Mouse (Mus musculus) retina, embryonic 14.5 days (tissue): ENCODE data around the gene Smarcc2.
"Not testable (repeated sequence)": the region's sequence is repeated elsewhere in the genome, so short reads cannot be mapped to it uniquely, and the experiment has no call there.

ENCODE experiments used
- DNase-seq: peaks from one replicate; pipeline ENCODE4 v3.0.0-alpha.2; 2015; ENCODE audit warnings: low spot score

The Smarcc2 gene

DNA sequence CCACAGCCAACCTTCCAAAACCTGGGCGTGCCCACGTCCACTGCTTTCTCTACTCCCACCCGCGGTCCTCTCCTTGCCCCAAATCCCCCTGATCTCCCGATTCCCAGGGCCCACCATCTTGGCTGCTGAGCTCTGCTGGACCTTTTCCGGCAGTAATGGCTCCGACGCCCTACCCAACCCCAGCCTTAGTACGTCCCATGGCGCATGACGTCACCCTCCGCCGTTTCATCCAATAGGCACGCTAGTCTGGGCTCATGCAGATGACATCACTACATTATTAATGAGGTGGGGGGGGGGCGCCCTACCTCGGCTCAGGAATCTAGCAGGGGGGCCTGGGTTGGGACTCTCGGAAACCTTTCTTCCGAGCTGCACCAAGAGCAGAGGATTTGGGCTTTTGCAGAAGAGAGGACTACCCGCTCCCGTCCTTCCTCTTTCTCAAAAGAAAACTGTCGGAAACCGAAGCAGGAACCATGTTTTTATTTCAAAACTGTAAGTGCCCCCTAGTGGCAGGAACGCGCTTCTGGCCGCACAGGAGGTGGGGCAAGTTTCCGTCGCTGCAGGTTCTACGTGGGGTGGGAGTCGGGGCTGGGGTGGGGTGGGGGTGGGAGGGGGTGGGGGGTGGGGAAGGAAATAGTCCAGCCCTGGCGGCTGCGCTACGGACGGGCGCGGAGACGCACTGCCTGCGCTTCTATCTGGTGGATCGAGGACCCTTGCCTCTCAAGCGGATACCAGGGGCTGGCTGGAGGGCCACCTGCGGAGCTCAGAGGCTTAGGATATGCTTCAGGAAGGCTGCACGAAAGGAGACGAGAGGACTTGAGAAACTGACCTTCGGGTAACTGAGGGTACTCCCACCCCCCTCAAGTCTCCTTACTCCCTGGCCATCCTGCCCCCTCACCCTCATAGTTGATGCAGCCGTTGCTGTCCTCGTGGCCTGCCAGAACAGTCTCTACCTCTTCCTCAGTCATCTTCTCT, 34.9 kb downstream of the Smarcc2 start, which contains the start of gene Myl6:
Myl6 (minus strand) TSS at position 451 of the 972 bp plus-strand sequence.
- DNase-seq: peak; percentile 99

DNA sequence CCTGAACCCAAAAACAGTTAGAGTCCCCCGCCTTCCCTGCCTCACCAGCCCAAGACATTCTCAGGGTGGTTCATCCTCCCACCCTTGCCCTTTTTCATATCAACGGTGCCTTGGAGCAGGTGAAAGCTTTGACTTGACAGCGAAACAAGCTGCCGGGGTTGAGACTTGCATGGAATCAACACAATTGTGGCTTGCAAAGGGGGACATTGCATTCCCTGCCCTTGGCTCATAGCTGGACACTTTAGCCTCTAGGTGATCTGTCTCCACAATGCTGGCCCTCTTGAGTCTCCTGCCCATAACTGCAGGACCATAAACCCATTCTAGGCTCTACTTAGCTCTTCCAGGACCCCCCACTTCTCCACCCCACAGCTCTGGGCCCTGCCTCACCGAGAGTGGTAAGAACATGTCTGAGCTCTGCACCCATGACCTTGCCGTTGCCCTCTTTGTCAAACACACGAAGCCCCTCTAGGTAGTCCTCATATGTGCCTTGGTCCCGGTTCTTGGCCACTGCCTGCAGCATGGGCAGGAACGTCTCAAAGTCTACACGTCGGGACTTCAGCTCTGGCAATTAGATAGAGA, 35.7 kb downstream of the Smarcc2 start:
- DNase-seq: no peak

DNA sequence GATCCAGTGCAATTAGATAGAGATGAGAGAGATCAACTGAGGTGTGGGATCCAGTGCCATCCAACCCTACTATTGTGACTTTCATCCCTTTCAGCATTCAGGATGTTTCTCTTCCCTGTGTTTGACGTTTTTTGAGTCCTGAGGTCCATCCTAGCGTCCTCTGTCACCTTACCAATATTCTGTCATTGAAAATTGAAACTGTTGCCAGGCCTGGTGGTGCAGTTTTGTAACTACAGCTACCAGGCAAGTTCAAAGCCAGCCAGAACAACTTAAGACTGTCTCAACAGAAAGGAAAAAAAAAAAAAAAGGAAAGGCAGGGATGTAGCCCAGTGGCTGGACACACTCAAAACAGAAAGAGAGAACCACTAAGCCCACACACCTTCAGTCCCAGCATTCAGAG, 36.2 kb downstream of the Smarcc2 start:
- no peak for DNase-seq

DNA sequence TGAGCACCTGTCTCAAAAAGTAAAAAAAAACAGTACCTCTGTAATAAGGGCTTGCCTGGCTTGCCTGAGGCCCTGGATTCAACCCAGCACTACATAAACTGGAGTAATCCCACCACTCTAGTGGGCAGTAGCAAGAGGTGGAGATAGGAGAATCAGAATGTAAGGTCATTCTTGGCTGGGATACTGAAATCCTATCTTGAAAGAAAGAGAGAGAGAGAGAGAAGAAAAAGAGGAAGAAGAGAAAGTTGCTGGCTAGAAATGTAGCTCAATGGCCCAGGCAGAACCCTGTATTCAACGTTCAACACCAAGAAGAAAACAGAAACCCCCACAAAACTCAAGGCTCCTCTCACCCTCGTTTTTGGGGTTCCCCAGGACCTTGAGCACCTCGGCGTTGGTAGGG, 36.9 kb downstream of the Smarcc2 start:
- no peak for DNase-seq

DNA sequence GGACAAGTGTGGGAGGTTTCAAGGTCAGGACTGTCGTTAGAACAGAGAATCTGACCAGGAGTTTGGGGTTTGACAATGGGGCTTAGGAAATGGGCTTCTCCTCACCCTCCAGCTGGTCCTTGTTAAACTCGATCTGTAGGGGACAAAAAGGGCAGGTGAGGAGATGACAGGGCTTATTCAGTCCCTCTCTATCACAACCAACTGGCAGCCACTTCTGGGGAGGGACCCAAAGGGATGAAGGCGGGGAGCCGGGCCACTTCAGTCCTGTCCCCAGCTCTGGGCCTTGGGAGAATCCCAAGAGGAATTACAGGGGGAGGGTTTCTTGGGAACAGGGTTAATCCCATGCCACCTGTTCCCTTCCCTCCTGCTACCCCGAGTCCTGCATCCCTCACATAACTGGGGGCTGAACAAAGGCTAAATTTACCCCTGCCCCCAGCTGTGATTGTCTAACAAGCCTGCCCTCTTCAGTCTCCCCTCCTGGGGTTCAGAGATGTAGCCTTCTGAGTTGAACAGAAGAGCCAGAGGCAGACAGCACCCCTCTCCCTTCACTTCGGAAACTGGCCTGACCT, 37.5 kb downstream of the Smarcc2 start:
- DNase-seq: no peak

DNA sequence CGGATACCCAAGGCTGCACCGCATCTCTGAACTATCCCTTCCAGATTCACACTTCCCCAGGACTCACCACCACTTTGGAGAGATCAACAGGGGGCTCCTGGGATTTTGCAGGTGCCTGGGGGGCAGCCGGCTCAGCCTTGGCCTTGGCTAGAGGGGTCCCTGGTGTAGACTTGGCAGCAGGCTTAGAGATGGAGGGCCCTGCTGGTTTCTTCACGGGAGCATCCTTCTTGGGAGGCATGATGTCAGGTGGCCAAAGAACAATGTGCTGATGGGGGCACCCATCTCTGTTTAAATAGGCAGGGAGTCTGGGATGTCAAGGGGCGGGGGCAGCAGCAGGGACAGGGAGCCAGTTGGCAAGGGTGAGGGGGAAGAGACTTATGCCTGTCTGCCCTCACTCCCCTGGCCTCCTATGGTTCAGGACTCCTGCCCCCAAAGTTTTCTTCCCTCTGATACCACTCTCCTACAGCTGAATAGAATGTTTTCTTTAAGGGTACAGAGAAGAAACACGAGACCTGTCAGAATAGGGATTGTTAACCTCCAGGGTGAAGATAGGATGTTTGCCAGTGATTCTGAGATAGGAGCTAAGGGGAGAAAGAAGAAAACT, 38.2 kb downstream of the Smarcc2 start:
- DNase-seq: no peak

DNA sequence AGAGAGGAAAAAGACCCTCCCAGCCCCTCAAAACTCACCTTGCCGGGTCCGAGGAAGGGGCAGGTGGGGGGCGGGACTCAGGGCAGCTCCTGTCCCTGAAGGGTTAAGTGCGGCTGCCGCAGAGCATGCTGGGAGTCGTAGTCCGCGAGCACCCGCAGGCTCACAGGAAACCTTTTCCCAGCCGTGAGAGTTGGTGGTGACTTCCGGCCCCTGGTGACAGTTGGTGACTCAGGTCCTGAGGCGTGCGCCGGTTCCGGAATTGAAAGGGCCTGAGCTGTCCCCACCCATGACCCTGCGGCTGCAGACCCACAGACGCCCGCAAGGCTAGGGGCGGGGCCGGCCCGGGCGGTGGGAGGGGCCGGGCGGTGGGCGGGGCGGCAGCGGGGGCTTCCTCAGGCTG, 39.5 kb downstream of the Smarcc2 start, which contains the start of gene Myl6b:
Myl6b (minus strand) TSS at position 96 of the 400 bp plus-strand sequence.
- peak; percentile 97 for DNase-seq

DNA sequence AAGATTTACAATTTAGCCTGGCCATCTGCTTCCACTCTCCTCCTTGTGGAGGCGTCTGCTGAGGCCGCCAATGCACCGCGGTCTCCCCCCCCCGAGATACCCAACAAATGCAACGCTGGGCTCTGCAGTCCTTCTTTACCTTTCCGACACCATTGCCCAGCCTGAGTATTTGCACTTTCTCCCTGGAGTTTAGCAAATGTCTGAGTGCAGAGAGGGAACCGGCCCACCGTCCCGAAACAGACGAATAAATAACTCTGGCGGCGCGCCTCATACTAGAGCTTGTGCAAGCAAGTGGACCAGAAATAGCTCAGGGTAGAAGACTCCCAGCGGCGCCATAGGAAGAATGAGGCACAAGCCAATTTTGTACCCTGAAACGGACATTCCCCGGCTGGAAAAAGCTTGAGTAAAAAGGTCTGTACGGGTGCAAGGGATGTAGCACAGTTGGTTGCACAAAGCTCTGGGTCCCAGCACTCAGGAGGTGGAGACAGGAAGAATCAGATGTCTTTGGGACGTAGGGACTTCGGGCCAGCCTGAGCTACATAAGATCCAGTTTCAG, 40.1 kb downstream of the Smarcc2 start:
- peak; percentile 54 for DNase-seq

DNA sequence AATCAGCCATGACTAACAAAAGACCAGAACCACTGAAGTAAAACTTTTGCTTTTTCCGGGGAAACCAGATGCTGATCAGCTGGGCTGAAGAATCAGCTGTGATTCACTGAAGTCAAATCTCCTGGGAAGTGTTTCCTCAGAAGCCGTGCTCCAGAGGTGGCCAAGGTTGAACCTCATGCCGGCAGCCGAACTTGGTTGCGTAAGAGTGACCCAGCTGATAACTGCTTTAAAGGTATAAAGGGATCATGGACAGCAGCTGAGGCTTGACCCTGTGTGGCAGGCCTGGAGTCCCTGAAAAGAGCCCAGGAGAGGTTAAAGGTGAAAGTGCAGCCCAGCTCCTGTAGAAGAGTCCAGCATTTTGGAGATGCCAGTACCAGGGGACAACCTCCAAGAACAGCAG, 43.3 kb downstream of the Smarcc2 start:
- DNase-seq: no peak

DNA sequence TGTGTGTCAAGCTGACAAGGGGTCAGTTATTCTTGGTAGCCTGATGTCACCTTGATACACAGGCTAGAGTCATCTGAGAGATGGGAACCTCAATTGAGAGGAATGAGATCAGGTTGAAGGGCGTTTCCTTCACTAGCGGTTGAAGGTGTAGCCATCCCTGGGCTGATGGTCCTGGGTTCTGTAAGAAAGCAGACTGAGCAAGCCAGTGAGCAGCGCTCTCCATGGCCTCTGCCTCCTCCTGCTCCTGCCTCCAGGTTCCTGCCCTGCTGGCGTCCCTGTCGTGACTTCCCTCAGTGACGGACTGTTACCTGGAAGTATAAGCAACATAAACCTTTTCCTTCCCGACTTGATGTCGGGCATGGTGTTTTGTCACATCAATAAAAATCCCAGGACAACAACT, 44.5 kb downstream of the Smarcc2 start:
- no peak for DNase-seq

DNA sequence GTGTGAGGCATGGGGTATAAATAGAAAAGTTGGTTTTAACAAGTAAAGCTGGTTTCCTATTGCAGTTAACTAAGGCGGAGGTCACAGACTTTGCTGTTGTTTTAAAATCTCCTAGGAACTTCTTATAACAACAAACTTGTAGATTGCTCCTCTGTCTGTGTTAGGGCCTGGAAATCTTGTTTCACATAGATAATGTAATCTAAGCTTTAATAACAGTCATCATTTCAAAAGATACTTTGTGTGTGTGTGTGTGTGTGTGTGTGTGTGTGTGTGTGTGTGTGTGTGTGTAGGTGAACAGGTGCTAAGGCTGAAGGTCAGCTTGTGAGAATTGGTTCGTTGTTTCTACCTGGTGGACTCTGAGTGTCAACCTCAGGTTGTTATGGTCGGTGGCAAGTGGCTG, 45.0 kb downstream of the Smarcc2 start:
- no peak for DNase-seq

DNA sequence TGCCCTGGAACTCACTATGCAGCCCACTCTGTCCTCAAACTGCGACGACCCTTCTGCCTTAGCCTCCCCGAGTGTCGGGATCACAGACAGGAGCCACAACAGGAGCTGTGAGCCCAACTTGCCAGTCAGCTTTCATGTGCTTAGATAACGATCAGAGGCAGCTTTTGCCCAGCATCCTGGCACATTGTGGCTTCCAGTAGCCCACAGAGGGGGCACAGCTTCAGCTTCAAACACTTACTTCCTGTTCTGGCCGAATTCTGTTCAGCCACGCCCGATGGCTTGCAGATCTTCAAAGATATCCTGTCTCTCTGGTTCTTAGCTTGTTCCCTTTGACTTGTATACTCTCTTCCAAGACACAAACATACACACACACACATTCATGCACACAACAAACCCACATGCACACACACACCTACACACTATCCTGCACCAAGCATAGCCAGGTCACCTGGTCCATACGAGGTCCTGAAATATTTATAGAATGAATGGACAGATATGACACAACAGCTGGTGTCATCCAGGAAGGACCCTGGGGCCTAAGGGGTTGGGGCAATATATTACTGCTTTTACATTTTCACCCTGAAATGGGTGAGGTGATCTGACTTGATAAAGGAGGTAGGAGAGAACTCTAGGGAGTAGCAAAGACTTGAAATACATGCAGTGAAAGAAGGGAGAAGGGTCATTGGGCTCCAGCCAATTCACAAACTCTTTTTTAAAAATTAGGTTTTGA, 45.8 kb downstream of the Smarcc2 start:
- DNase-seq: no peak

DNA sequence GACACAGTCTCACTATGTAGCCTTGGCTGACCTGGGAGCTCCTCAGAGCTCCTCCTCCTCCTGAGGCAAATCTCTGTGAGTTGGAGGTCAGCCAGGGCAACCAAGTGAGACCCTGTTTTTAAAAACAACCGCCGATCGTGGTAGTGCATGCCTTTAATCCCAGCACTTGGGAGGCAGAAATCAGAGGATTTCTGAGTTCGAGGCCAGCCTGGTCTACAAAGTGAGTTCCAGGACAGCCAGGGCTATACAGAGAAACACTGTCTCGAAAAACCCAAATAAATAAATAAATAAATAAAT, 46.3 kb downstream of the Smarcc2 start:
- DNase-seq: not testable (repeated sequence)

DNA sequence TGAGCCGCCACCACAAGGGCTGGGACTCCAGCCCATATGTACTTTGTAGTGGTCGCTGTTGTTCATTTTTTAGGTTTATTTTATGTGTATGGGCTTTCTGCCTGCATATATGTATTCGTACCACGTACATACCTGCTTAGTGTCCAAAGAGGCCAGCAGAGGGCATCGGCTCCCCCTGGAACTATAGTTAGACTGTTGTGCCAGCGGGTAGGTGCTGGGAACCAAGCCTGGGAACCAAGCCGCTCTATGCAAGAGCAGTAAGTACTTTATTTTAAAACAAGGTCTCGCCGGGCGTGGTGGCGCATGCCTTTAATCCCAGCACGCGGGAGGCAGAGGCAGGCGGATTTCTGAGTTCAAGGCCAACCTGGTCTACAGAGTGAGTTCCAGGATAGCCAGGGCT, 46.9 kb downstream of the Smarcc2 start:
- DNase-seq: no peak

DNA sequence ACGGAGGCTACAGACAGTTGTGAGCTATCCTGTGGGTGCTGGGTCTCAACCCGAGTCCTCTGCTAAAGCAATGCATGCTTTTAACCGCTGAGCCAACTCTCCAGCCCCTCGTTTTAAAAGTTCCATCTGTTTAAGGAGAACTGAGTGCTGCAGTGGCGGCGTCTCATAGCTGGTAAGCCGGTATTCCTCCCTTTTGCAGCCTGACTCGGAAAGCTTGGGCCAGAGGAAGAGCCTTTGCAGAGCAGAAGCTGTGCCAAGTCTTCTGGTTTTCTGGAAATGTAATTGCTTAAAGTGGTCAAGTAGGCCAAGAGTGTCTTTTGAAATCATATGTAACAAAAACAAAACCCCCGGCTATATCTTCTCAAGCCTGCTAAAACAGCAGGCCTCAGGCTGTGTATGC, 49.2 kb downstream of the Smarcc2 start:
- DNase-seq: no peak

DNA sequence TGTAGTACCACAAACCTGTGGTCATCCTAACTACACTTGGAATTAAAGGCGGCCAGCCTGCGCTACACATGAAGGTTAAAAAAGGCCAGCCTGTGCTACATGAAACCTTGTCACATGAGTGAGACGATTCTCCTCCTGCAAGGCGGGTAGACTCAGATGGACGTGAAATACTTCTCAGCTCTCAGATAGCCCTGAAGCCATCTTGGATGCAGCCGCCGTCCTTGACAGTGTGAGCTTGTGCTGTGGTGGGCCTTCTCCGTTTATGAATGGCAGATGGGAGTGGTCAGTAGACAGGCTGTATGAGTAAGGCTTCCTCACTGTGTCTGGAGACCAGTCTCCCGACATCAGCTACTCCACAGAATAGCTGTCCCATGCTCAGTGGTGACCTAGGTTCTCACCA, 50.2 kb downstream of the Smarcc2 start:
- no peak for DNase-seq

DNA sequence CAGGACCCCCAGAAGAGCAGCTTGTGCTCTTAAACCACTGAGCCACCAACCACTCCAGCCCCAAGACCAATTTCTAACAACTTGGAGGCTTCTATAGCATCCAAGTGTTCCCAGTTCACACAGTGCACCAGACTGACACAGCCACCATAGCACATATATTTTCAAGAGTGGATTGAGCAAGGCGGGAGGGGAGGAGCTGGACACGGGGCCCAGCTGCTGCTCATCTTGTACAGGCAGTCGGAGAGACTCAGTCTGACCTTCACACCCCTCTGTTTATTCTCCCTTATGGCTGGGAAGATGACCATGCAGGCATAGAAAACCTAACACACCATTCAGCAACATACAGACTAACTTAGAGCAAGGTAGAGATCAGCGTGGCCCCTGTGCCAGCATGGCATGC, 50.8 kb downstream of the Smarcc2 start:
- DNase-seq: no peak

DNA sequence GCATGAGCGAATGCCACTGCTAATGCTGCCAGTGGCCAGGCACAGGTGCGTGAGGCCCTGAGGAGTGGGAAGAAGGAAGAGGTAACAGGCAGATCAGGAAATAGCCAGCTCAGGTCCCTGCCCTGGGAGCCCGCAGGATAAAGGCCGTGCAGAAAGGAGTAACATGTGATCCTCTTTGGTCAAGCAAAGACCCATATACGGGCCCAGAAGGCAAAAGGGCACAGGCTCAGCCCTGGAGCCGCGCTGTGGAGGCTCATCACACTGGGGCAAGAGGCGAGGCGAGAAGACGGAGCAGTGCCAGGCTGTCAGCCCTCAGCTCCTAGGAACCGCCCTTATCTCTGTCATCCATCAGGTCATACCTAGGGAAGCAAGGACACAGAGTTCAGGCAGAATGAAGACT, 51.3 kb downstream of the Smarcc2 start:
- DNase-seq: no peak

DNA sequence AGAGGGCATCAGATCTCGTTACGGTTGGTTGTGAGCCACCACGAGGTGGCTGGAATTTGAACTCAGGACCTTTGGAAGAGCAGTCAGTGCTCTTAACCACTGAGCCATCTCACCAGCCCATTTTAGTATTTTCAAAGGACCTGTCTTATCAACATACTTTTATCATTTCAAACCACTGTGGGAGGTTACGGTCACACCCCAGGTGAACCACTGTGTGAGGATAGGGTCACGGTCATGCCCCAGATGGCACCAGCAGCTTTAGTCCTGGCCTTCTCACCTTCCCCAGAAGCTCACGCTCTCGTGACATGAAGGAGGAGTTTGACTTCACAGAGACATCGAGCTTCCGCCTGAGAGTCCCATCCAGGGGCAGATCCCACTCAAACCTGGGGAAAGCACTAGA, 52.1 kb downstream of the Smarcc2 start:
- DNase-seq: no peak

DNA sequence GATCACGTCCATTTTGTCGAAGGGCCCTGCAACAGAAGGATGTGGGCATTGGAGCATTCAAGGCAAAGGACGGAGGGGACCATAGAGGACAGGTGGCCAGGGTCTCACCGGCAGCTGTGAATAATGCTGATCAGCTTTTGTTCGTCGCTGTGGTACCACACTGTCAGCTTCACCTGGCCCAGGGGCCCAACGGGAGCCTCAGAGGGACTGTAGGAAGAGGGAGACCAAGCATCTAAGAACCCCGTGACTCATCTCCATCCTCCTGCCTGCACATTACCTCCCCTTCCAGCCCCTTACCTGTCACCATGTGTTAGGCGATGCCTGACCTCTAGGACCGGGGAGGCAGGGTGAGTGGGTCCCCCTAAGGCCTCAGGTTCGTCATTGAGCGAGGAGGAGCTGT, 52.7 kb downstream of the Smarcc2 start:
- no peak for DNase-seq

DNA sequence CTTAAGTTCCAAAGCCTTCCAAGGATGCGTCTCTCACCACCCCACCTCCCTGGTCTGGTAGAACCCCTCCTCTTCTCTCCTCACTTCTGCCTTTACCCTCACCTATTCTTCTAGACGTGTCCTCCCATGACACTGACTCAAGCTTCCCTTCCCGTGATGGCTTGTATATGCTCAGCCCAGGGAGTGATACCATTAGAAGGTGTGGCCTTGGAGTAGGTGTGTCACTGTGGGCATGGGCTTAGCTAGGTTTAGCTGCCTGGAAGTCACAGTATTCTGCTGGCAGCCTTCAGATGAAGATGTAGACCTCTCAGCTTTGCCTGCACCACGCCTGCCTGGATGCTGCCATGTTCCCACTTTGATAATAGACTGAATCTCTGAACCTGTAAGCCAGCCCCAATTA, 56.0 kb downstream of the Smarcc2 start:
- DNase-seq: no peak

DNA sequence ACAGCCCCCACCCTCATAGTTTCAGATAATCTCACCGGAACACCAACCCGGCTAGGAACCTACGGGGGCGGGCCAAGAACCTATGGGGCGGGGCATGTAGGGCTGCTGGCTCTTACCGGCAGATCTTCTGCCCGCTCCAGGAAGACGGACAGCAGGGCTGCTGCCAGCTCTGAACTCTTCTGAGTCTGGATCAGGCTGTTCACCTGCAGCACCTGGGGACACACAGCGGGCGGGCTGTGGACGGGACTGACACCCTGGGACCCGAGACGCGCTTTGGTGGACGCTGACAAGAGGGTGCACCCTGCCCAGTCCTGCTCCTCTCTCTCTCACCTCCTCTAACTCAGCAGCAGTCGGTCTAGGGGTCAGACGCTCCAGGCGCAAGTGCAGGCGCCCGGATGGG, 57.0 kb downstream of the Smarcc2 start:
- no peak for DNase-seq
